Mouse (Mus musculus) cerebellum, adult 11-12 months (tissue): ENCODE measurements around the gene Rhod.
A peak's percentile ranks its signal among the peaks of the same experiment; 100 is the strongest.

Experiments used
- DNase-seq: peaks from one replicate; pipeline ENCODE4 v3.0.0; 2022

Gene Rhod

DNA sequence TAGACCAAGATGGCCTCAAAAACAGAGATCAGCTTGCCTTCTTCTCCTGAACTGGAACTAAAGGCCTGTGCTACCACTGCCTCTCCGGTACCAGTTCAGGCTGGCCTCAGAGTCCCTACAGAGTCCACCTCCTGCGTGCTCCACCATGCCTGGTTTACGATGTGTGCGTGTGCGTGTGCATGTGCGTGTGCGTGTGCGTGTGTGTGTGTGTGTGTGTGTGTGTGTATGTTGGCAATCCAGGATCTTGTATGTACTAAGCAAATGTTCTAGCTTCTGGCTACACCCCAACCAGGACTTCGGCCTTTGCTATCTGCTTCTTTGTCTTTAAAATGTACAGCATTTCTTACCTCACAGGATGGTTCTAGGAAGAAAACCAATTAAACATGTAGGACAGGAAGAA lies 10.0 kb upstream of the Rhod start:
- no peak for DNase-seq

- DNase-seq = no peak
These were observed 8.2 kb upstream of the Rhod start for GRCm38 (mm10) chr19:4447445-4447844.

DNA sequence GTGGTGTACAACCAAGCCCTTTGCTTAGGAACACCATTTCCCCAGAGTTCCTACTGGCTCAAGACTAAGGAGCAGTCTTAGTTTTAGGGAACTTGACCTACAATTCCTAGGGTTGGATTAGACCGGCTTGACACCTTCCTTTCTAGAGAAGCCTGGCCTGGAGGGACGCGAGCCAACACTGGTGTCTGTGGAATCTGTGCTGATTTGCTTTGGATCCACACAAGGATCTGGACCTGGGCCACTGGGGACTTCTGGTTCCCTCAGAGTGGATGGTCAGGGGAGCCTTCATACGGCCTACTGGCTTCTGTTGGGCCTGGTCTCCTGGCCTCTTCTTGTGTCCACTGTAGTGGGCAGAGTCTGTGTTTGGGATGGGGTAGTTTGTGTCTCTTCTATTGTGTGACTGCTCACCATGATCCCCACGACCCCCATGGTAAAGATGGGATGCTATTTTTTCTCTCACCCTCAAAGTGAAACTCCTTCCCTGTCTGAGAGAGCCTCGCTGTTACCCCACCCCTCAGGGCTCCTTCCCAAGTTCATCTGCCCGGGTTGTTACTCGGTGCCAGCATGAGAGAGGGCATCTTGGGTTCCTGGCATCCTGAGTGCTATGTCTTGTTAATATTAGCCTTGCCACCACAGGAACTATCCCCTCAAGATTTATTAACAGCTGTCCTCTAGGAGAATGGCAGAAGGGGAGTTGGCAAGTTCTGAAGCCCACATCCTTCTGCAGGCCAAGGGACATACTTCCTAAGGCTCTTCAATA lies 7.6 kb upstream of the Rhod start:
- DNase-seq = peak; percentile 60

DNA sequence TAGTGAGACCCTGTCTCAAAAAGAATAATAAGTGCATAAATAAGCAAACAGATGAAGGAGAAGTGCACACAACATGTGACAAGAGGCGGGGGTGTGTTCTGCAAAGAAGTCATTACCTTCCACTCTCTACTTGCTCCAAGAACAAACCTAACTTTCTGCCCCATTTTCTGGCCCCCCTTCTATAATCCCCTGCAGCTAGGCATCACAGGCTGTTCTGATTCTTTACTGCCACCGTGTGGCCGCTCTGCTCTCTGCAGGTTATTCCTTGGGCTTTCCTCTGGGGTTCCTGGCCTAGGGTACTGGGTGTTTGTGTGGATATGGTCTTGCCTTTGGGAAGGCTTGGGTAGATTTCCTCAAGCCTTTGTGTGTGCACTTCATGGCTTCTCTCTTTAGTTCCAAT lies 3.2 kb upstream of the Rhod start:
- DNase-seq = peak; percentile 65

GRCm38 (mm10) chr19:4441621-4442161 lies 2.5 kb upstream of the Rhod start:
- DNase-seq = no peak

DNA sequence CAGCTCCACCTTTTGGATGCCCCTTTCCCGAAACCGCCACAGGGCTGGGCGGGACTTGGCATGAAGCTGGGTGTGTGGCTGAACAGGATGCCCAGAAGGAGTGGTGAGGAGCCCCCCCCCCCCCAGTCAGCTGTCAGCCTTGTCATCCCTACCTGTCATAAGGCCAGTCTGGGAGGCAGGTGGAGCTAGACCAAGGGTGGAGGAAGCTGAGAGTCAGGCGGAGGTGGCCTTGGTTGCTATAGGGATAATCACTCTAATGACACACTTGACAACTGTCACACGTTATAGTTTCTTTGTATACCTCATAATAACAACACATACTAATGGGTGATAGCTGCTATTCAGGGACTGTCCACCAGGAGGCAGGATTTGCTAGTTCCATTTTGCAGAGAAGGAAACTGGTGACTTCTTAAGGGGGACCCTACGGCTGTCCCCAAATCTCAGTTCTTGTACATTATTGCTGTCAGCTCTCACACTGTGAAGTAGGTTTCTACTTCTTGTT lies 1.9 kb upstream of the Rhod start:
- peak; percentile 51 for DNase-seq

GRCm38 (mm10) chr19:4440222-4440621 lies 990 bp upstream of the Rhod start:
- DNase-seq = no peak

DNA sequence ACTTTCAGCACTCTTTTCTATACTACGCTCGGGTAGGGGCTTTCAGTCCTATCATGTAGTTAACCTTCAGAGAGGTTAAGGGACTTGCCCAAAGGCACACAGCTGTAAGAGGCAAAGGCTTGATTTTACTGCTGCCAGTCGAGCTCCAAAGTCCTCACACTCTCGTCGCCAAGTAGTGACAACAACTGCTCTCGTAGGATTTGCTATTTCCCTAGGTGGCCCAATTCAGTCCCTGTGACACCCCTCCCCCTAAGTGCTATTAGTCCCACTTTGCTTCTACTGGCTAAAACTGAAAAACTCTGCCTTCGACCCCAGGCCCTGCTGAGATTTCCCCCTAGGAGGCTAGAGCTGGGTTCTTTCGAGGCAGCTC lies 456 bp downstream of the Rhod start:
- no peak for DNase-seq

DNA sequence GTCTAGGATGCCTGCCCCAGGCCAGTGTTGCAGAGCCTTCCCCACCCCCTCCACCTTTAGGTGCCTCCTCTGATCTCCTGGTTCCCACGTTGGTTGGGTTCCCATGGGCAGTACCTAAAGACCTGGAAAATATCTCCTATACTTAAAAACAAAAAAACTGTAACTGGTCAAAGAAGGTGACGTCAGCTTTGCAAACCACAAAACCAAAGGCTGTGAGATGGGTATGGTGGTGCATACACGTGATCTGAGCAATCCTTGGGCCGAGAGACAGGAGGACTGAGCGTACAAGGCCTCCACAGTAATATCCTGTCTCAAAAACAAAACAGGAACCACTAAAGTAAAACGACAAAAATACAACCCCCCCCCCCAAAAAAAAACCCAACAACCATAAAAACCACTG lies 1.3 kb downstream of the Rhod start:
- DNase-seq = no peak

DNA sequence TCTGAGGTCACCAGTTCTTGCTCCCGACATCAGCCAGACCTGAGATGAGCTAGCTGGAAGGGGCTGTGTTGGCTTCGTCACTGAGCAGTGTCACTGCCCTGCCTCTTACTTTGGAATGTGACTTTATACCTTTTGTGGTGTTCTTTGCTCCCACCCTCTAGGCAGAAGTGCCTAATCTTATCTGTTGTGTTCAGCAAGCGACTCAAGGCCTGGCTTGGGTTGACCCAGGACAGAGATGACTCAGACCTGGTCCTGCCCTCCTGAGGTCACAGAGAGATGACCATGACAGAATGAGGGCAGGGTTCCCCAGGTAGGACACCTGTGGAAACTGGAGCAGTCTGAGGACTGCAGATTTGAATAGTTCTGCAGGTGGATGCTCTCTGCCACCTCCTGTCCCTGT lies 3.0 kb downstream of the Rhod start:
- no peak for DNase-seq

- no peak for DNase-seq
These were observed 4.2 kb downstream of the Rhod start for GRCm38 (mm10) chr19:4434999-4435398.

DNA sequence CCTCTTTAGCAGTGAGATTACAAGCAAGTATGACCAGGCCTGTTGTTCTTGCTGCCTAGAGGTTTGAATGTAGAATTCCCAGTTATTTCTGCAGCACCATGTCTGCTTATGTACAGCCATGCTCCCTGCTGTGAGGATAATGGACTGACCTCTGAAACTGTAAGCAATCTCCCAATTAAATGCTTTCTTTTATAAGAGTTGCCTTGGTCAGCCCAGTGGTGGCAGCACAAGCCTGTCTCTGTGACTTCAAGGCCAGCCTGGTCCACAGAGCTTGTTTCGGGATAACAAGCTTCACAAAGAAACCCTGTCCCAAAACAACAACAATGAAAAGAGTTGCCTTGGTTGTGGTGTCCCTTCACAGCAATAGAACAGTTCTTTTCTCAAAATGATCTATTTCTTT lies 5.5 kb downstream of the Rhod start:
- no peak for DNase-seq

DNA sequence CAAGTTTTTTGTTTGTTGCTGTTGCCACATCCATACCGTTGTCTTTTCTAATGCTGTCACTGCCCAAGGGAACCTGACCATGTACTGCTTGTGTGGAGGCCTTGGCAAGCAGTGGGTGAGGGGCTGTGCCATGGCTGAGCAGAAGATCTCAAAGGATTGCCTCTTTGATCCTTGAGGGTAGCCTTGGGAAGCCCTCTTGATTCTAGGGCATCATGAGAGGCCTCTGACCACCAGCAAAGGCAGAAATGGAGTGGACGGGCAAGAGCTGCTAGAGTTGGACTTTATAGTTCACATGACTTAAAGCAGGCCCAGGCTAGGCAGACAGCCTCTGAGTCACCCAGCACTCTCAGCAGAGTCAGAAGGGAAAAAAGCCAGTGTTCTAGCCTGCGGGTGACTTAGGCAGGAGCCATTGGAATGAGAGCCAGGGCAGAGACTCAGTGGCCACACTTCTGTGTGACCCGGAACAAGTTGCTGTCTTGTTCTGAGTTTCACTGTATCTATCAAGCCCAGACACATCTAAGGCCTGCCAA lies 9.1 kb downstream of the Rhod start:
- DNase-seq = no peak

DNA sequence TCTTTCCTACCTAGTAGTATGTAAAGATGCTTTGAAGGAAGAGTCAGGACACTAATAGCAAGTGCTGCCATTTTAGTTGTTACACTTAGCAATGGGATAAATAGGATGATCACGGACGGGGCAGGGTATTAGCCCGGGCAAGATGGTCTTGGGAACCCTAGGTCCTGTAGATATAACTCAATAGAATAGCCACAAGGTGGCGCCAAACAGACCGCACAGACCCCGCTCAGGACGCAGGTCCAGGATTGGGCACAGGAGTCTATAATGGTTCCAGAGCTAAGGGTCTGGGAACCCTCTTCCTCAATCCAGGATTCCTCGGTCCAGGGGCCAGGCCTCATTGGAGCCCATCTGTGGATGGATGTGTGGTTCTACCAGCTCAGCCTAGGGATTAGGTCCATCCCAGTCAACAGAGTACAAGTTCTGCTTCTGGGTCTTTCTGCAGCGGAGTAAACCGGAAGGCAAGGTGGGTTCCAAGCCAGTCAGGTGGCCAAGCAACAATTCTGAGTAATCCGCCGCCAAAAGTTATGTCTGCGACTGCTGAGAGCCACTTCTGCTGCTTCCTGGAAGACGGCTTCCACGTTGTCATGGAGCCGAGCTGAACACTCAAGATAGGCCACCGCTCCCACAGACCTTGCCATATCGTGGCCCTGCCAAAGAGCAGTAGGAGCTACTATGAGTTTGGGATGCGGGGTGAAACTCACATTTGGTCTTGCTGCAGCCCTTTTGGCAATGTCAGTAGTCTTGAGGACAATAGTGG lies 13.4 kb downstream of the Rhod start:
- DNase-seq = peak; percentile 38

GRCm38 (mm10) chr19:4423021-4423420 lies 16.2 kb downstream of the Rhod start:
- no peak for DNase-seq

GRCm38 (mm10) chr19:4422581-4422980 lies 16.7 kb downstream of the Rhod start:
- no peak for DNase-seq

DNA sequence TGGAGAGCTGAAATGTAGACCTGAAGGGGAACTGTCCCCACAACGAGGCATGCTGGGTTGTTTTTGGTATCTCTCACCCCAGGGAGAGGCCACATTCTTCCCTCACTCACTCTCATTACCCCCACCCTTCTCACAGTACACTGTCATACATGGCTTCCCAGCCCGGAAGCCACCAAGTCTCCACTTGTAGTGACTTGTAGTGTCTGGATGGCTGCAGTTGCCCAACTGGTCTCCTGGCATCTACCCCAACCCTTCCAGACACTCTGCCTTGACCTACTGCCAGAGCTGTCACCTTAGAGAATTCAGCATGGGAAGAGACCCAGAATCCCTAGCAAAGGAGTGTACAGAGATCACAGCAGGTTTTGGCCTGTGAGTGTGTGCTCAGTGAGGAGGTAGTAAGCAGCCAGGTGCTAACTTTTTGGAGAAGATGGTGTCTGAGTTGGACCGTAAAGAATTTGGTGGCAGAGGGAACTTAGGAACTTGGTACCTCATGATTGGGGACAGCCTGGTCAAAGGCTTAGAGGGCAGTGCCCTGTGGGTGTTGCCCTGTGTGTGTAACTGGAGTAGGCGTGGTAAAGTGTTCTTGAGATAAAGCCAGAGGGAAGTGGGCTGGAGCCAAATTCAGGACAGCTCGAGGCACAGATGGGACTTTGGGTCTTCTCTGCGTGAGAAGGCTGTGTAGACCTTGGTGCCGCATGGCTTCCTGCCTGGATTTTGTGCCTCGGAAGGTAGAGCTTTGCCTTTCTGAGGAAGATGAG lies 18.9 kb downstream of the Rhod start:
- DNase-seq = peak; percentile 82

- DNase-seq = no peak
These were observed 19.5 kb downstream of the Rhod start for GRCm38 (mm10) chr19:4419711-4420110.

GRCm38 (mm10) chr19:4417713-4418112 lies 21.5 kb downstream of the Rhod start:
- no peak for DNase-seq

DNA sequence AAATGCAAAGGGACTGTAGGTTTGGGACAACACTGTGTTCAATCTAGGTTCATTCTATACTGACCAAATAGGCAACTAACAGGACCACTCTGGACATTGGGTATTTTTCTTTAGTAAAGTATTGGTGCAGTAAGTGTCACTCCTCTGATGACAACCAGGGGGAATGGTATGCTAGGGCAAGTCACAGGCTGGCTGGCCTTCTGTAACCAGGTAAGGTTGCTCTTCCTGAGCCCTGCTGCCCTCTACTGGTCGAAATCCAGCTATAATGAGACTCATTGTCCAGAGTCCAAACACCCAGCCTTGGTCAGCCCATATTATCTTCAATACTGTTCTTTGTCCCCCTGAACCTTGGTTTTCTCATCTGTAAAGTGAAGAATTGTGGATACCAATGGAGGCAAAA lies 22.0 kb downstream of the Rhod start:
- peak; percentile 68 for DNase-seq

DNA sequence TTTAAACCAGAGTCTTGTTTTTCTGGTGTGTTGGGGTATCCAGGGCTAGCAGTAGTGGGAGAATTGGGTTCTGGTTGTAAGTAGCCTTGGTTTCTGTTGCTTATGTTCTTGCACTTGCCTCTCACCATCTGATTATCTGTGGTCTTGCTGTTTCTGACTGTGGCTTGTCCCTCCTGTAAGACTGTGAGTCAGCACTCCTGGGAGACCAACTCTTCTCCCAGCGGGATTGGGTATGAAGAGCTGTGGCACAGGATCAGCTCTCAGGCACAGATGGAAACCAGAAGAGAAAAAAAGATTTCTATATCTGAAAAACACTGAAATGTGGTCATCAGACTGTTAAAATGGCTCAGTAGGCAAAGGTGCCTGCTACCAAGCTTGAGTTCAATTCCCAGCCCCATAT lies 24.6 kb downstream of the Rhod start:
- no peak for DNase-seq

- no peak for DNase-seq
These were observed 30.2 kb downstream of the Rhod start for GRCm38 (mm10) chr19:4409062-4409461.

DNA sequence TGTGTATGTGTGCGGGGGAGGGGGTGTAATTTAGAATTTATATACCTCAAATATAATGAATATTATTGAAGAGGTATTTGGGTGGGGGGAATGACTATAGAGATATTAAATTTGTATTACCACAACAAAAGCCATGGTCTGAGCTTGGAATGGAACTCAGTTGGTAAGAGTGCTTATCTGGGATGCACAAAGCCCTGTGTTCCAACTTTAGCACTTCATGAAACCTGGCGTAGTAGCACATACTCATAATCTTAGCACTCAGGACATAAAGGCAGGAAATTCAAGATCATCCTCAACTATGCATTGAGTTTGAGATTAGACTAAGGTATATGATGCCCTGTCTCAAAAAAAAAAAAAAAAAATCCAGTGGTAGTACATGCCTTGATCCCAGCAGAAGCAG lies 34.4 kb downstream of the Rhod start:
- DNase-seq = no peak
